Mouse (Mus musculus): Measurements from ENCODE around the gene Ranbp3l.
"Not testable (repeated sequence)": the region's sequence is repeated elsewhere in the genome, so short reads cannot be mapped to it uniquely, and the experiment has no call there.

Gene Ranbp3l

GRCm38 (mm10) chr15:8967573-8968228 is at the start of gene Ranbp3l:
Gene Ranbp3l, plus strand, starts transcription at chr15:8967949.
- no peak for DNase-seq (ENCODE audit: low spot score in 2 of 2)

GRCm38 (mm10) chr15:8930061-8930460 is 37.7 kb upstream of the Ranbp3l start:
- DNase-seq (ENCODE audit: low spot score in 2 of 2) = no peak

DNA sequence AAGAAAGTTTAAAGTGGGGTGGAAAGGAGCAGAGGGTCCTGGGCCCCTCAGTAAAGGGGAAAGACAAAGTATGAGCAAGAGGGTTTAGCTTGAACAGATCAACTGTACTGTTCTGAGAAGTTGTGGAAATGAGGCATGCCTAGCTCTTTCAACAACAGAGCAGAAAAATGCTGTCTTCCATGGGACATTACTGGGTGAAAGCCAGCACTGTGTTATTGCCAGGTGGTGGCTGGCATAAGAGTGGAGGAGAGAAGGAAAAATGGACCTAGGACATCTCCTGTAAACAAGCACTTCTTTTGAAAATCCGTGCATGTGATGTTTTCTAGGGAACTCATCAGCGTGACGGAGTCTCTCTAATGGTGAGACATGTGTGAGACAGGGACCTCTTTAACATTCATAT is 30.8 kb upstream of the Ranbp3l start:
- no peak for DNase-seq (ENCODE audit: low spot score in 2 of 2)

GRCm38 (mm10) chr15:8940861-8941260 is 26.9 kb upstream of the Ranbp3l start:
- no peak for DNase-seq (ENCODE audit: low spot score in 2 of 2)

DNA sequence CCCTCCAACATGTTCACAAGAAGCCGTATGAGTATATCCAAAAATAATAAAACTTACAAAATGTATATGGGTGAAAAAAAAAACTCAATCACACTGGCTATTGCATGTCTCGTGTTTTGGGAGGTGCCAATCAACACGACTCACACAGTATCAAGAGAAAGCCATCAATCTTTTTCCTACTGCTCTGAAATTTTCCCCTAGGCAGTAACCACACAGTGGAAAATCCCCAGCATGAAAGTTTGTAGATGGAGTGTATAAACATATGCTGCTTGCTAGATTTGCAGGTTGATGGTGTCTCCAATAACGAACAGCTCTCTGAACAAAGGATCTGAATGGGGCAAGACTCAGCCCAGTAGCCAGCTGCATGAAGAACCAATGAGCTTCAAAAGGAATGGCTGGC is 16.9 kb upstream of the Ranbp3l start:
- no peak for DNase-seq (ENCODE audit: low spot score in 2 of 2)

DNA sequence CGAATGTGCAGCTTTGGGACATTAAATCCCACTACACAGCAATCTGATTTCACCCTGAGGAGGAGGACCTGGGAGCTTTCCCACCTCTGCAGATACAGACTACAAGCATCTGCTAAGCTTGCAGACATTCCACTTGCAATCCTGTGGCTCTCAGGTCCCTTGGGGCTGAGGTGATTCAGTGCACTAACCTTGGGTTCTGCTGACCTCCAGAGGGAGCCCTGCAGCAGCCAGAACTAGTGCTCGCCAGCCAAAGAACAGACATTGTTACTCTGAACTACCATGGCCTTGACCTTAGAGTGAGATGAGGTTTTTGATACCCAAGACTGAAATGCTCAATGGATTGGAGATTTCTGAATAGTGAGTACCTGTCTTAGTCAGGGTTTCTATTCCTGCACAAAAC is 4.4 kb upstream of the Ranbp3l start:
- DNase-seq (ENCODE audit: low spot score in 2 of 2) = no peak

GRCm38 (mm10) chr15:8968229-8968595 is 463 bp downstream of the Ranbp3l start:
- no peak for DNase-seq (ENCODE audit: low spot score in 2 of 2)

GRCm38 (mm10) chr15:8969061-8969635 is 1.4 kb downstream of the Ranbp3l start:
- no peak for DNase-seq (ENCODE audit: low spot score in 2 of 2)

- DNase-seq (ENCODE audit: low spot score in 2 of 2) = no peak
Measured at GRCm38 (mm10) chr15:8991211-8991610, 23.5 kb downstream of the Ranbp3l start.

DNA sequence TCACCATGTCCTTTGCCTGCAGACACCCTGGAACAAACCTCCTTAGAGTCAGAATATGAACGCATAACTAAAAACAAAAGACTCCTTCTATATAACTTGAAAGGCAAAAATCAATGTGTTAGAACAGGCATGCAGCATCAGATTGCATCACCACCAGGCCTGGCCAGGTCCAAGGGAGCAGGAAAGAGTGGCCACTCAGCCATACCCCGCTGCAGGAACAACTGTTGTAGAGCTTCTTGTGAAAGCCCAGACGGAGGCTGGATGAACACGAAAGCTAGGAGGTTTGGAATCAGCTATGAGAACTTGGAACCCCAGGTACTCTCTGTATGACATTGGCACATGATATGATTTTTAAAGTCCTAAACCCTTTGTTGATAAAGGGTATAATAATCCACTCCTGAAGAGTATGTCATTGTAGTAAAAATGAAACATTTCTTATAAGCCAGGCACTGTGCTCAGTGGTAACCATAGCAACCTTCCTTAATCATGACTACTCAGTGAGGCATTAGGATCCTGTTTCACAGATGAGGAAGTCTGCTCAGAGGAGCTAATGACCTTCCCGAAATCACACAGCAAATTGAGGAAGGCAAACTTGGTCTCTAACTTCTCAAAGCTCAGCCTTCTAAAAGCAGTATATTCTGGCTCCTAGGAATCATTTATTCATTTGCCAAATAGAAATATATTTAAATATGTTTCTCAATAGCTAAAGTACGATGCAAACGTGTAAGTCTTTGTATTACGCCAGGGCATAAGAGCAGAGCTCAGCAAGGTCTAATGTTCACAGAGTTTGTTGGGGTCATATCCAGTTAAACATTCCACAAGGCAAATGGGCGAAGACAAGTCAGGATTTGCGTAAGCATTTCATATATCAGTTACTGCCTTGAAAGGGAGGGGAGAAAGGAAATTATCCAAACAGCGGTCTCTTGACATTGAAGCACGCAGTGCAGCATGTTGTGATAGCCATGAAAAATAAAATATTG is 24.4 kb downstream of the Ranbp3l start:
- DNase-seq (ENCODE audit: low spot score in 2 of 2) = no peak

DNA sequence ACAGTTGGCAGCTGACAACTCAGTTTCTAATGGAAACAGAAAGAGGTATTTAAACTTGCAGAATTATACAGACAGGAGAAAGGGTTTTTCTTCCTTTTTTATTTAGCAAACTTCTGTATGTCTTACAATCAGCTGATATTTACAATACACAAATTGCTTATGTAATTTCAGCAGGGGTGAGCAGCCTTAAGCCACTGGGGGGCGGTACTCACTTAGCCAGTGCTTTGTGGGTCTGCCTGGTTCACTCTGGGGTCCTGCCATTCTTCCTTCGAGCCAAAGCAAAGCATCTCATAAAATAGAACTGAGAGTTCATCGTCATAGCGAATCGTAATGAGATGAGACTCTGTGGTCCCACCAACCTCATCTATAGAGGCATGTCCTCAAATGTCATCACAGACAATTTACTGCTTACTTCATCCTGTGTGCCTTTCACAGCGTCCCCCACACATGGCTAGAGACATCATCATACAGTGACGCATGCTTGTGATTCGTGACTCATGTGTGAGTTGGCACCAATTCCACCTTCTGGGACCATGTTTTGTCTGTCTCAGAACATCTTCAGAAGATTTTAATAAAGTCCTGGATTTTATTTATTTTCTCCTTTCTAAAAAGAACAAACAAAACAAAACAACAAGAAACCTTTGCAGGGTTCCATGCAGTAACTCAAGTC is 27.0 kb downstream of the Ranbp3l start:
- DNase-seq (ENCODE audit: low spot score in 2 of 2) = no peak

- DNase-seq (ENCODE audit: low spot score in 2 of 2) = no peak
Measured at GRCm38 (mm10) chr15:8995490-8995889, 27.7 kb downstream of the Ranbp3l start.

DNA sequence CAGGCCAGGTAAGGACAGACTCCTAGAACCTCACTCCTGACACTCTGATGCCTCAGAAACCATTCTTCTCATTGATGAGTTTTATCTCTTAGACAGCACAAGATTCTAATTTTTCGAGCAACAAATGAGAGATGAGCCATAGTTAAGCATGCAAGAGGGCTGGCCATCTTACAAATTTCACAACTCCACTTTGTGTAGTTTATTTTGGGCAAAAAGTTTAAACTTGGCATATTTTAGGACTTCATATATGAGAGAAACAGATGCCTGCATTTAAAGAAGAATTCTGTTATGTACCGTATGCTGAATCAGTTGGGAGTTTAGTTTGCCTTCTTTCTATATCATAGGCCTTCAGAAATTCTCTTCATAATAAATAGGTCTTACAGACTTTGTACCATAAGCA is 35.0 kb downstream of the Ranbp3l start:
- DNase-seq (ENCODE audit: low spot score in 2 of 2) = no peak

DNA sequence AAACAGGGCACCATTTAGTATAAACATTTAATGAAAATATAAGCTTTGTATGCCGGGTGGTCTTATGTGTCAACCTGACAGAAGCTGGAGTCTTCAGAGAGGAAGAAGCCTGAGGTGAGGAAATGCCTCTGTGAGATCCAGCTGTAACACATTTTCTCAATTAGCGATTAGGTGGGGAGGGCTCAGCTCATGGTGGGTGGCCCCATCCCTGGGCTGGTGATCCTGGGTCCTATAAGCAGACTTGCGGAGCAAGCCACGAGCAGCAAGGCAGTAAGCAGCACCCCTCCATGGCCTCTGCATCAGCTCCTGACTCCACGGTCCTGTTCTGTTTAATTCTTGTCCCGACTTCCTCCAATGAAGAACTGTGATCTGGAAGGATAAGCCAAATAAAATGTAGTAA is 41.4 kb downstream of the Ranbp3l start:
- DNase-seq (ENCODE audit: low spot score in 2 of 2) = no peak

DNA sequence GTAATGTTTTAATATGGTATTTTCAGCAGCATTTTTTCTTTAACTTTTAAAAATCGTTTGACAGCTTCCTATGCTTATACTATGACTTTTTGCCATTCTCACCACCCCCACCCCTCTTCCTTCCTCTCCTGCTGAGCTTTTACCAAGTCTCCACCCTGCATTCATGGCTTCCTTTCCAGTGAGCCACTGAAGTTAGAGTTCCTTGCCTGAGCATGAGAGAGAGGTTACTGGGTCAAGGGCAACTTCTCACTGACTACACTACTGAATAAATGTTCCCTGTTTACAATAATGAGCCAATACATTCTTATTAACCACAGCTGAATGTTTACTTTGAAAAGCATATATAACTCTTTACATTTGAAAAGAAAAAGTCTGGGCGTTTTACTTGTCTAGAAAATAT is 46.8 kb downstream of the Ranbp3l start:
- DNase-seq (ENCODE audit: low spot score in 2 of 2) = no peak

GRCm38 (mm10) chr15:9015496-9015895 is 47.7 kb downstream of the Ranbp3l start:
- not testable (repeated sequence) for DNase-seq (ENCODE audit: low spot score in 2 of 2)

GRCm38 (mm10) chr15:9055704-9056103 is 88.0 kb downstream of the Ranbp3l start:
- no peak for DNase-seq (ENCODE audit: low spot score in 2 of 2)

GRCm38 (mm10) chr15:9059856-9060255 is 92.1 kb downstream of the Ranbp3l start:
- no peak for DNase-seq (ENCODE audit: low spot score in 2 of 2)

DNA sequence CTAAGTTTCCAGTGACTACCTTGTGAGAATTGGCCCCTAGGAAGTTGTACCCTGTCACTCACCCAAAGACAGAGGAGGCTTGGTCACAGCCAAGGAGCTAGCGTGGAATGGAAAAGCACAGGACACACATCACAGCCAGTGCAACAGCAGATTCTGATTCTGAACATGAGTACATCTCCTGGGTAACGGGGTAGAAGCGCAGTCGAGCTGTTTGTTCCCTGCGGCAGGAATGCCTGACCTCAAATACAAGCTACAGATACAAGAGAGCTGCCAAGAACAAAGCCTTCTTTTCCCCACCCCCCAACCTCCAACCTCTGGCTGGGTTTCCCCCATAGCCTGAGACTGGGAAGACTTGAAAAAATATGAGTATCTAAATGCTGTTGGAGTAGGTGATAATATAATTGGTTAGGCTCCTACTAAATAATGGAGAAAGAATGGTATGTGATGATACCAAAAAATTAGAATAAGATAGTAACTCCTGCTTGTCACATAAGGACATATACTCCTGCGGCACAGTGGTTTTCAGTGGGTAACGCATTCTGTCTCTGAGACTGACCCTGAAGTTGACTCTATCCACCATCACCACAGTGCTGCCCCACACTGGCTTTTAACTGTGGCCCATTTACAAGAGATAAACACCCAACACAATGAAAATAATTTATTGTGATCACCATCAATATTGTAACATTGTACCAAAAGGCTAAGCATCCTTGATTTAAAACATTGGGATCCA is 93.6 kb downstream of the Ranbp3l start:
- DNase-seq (ENCODE audit: low spot score in 2 of 2) = no peak

- DNase-seq (ENCODE audit: low spot score in 2 of 2) = no peak
Measured at GRCm38 (mm10) chr15:9068881-9069280, 101.1 kb downstream of the Ranbp3l start.

DNA sequence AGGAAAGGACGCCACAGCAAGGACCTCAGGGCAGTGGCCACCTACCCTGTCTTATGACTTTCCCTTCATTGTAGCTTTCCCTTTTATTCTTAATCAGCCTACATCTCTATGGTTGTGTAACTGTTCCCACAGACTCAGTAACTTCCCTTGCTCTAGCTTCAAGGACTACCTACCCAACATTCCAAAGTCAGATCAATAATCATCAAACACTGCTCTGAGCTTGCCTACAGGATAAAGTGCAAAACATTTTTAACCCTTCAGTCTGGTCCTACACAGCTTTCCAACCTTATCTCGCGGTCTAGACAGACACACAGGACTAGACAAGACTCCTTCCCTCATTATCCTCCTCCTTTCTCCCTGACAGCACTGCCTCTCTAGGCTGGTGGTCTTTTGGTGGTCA is 102.6 kb downstream of the Ranbp3l start:
- DNase-seq (ENCODE audit: low spot score in 2 of 2) = no peak

Data from frontal cortex, postnatal 25 days (tissue).